Mouse (Mus musculus) cerebellum, adult 2 months (tissue): ENCODE measurements around the gene Rora. TPM values are rescaled to one million over a fixed set of nuclear protein-coding genes. Genes with fewer than 3 reads are reported as not detected.

Source experiments
- DNase-seq, 2 experiments: peaks; one replicate each; pipeline ENCODE4 v3.0.0; 2021
- H3K27ac ChIP-seq: fragments of 200-500 bp; 2 replicates; pipeline ENCODE4 v1.5.1; 2012; ENCODE audit warnings: low read length, control low read depth, inconsistent platforms; ENCODE audit not compliant: insufficient read depth
- H3K27me3 ChIP-seq: fragments of 200-500 bp; 2 replicates; pipeline ENCODE4 v1.6.1; 2012; ENCODE audit warnings: inconsistent platforms, mild to moderate bottlenecking, low read length, moderate library complexity; ENCODE audit not compliant: control insufficient read depth, insufficient read depth
- H3K4me1 ChIP-seq: fragments of 200-500 bp; 2 replicates; pipeline ENCODE4 v1.6.1; 2011; ENCODE audit warnings: low read length; ENCODE audit not compliant: control insufficient read depth, insufficient read depth
- H3K4me3 ChIP-seq: fragments of 200-500 bp; replicated peaks from 2 replicates; pipeline ENCODE3; 2011; ENCODE audit warnings: mild to moderate bottlenecking, low read depth, low read length, control low read depth; ENCODE audit not compliant: insufficient read depth
- CTCF ChIP-seq: fragments of 200-500 bp; IDR thresholded peaks from 2 replicates; pipeline ENCODE4 v1.5.1; 2011; ENCODE audit warnings: low read depth, mild to moderate bottlenecking, control low read depth, low read length, moderate library complexity, borderline replicate concordance; ENCODE audit not compliant: insufficient read depth
- POLR2A ChIP-seq: fragments of 200-500 bp; IDR thresholded peaks from 2 replicates; pipeline ENCODE4 v1.6.1; 2011; ENCODE audit warnings: low read length, control low read depth, borderline replicate concordance; ENCODE audit not compliant: insufficient read depth
- WGBS: fragments of 180-500 bp; shearing (Covaris S2); methylation state at CpG from one replicate; pipeline ENCODE4 v1.1.7; 2018; 5-methylcytosine and 5-hydroxymethylcytosine counted together
- polyA plus RNA-seq: library from polyadenylated mRNA; depleted of rRNA; stranded (reverse); fragments of >200 nt; gene quantifications from 2 replicates; pipeline ENCODE4 v1.2.3, GENCODE M21; 2012

Rora gene
- polyA plus RNA-seq, 1 experiment = 58.4 TPM

- Histone ChIP-seq H3K27me3 (no peaks in the 10 kb centered on the region), H3K27ac (peak overlapping the region; percentile 98), H3K4me3 (peak overlapping the region; percentile 68), H3K4me1 (peaks cover 9% of the 10 kb centered on the region; the same call in 1 of the 2 replicates)
- DNase-seq = no peak
- no peak for TF ChIP-seq POLR2A
- under 1% methylated on average over 27 of the region's 28 CpGs for WGBS
Measured at GRCm38 (mm10) chr9:68654039-68654332, 400 bp downstream of the Rora start.

- Histone ChIP-seq H3K27ac (peak overlapping the region; percentile 98), H3K4me3 (peak overlapping the region; percentile 68), H3K4me1 (peaks cover 9% of the 10 kb centered on the region; the same call in 1 of the 2 replicates), H3K27me3 (no peaks in the 10 kb centered on the region)
- no peak for TF ChIP-seq POLR2A
- no peak; the same call in 1 of the 2 replicates for TF ChIP-seq CTCF
- peak; percentile 53 to 61 for DNase-seq
- whole genome bisulfite sequencing = under 1% methylated on average over 43 of the region's 43 CpGs
Measured at GRCm38 (mm10) chr9:68654333-68655017, 889 bp downstream of the Rora start.

GRCm38 (mm10) chr9:68655018-68656005 is 1.7 kb downstream of the Rora start:
- whole genome bisulfite sequencing = under 1% methylated on average over 31 of the region's 31 CpGs
- H3K4me3 ChIP-seq = peak overlapping the region; percentile 68
- peak overlapping the region; percentile 98 for H3K27ac ChIP-seq
- no peak for TF ChIP-seq CTCF
- TF ChIP-seq POLR2A = peak; percentile 20; the same call in 1 of the 2 replicates
- peaks cover 9% of the 10 kb centered on the region; the same call in 1 of the 2 replicates for H3K4me1 ChIP-seq
- DNase-seq = peak; percentile 80 to 86
- no peaks in the 10 kb centered on the region for H3K27me3 ChIP-seq

- H3K27ac ChIP-seq = peak overlapping the region; percentile 98
- peaks cover 9% of the 10 kb centered on the region; the same call in 1 of the 2 replicates for H3K4me1 ChIP-seq
- DNase-seq = peak; percentile 56 to 72
- WGBS = 8% methylated on average over 5 of the region's 5 CpGs
- H3K27me3 ChIP-seq = no peaks in the 10 kb centered on the region
- peak overlapping the region; percentile 68 for H3K4me3 ChIP-seq
- TF ChIP-seq CTCF (no peak), POLR2A (no peak)
Measured at GRCm38 (mm10) chr9:68656076-68656795, 2.6 kb downstream of the Rora start.

GRCm38 (mm10) chr9:68656796-68657130 is 3.2 kb downstream of the Rora start:
- WGBS = 47% methylated on average over 6 of the region's 6 CpGs
- Histone ChIP-seq H3K27ac (peak overlapping the region; percentile 55), H3K4me3 (peak overlapping the region; percentile 34), H3K4me1 (peaks cover 11% of the 10 kb centered on the region), H3K27me3 (no peaks in the 10 kb centered on the region)
- TF ChIP-seq POLR2A = no peak
- TF ChIP-seq CTCF = no peak
- peak in 1 of 2 experiments; percentile 42 for DNase-seq

- 89% methylated on average over 3 of the region's 3 CpGs for WGBS
- H3K4me3 ChIP-seq = no peak overlapping the region
Measured at GRCm38 (mm10) chr9:68670731-68671130, 17.1 kb downstream of the Rora start.

GRCm38 (mm10) chr9:68672459-68672858 is 18.9 kb downstream of the Rora start:
- TF ChIP-seq CTCF (no peak), POLR2A (no peak)
- Histone ChIP-seq H3K4me1 (peaks cover 13% of the 10 kb centered on the region), H3K27me3 (no peaks in the 10 kb centered on the region; the same call in 1 of the 2 replicates), H3K27ac (no peak overlapping the region), H3K4me3 (no peak overlapping the region)
- 53% methylated on average over 5 of the region's 5 CpGs for WGBS
- DNase-seq = no peak

More at GRCm38 (mm10) chr9:68670731-68671130, 17.1 kb downstream of the Rora start:
- H3K27me3 ChIP-seq = no peaks in the 10 kb centered on the region; the same call in 1 of the 2 replicates
- H3K27ac ChIP-seq = no peak overlapping the region
- peaks cover 13% of the 10 kb centered on the region for H3K4me1 ChIP-seq
- no peak for DNase-seq
- TF ChIP-seq CTCF (no peak), POLR2A (no peak)
